Mouse (Mus musculus): Measurements from ENCODE around the gene Dlgap4.

Dlgap4 gene

GRCm38 (mm10) chr2:156809579-156809978 is 196.1 kb downstream of the Dlgap4 start:
- peak; percentile 86 for TF ChIP-seq CTCF (conservative IDR thresholded peaks at IDR 0.05; ENCODE audit: low read length)
- TF ChIP-seq NANOG (IDR thresholded peaks at IDR 0.05; ENCODE audit: borderline replicate concordance, low read length) = no peak
- no peak overlapping the region for H3K4me3 ChIP-seq (replicated peaks; ENCODE audit: low read length)
- no peaks in the 10 kb centered on the region for H3K36me3 ChIP-seq (ENCODE audit: insufficient read depth, low read length)
- H3K9me3 ChIP-seq (ENCODE audit: low read length) = no peaks in the 10 kb centered on the region
- no peaks in the 10 kb centered on the region for H3K27me3 ChIP-seq (ENCODE audit: insufficient read depth, low read length)
- peaks cover 17% of the 10 kb centered on the region for H3K4me1 ChIP-seq (replicated peaks; ENCODE audit: low read depth, low read length)

GRCm38 (mm10) chr2:156810716-156811115 is 197.2 kb downstream of the Dlgap4 start:
- TF ChIP-seq NANOG (IDR thresholded peaks at IDR 0.05; ENCODE audit: borderline replicate concordance, low read length) (no peak), POU5F1 (IDR thresholded peaks at IDR 0.05; ENCODE audit: borderline replicate concordance, low read length) (no peak), CTCF (conservative IDR thresholded peaks at IDR 0.05; ENCODE audit: low read length) (no peak)
- Histone ChIP-seq H3K9me3 (ENCODE audit: low read length) (no peaks in the 10 kb centered on the region), H3K4me1 (replicated peaks; ENCODE audit: low read depth, low read length) (peaks cover 29% of the 10 kb centered on the region)

GRCm38 (mm10) chr2:156811556-156811955 is 198.1 kb downstream of the Dlgap4 start:
- H3K9me3 ChIP-seq (ENCODE audit: low read length) = no peaks in the 10 kb centered on the region
- no peak overlapping the region for H3K4me3 ChIP-seq (replicated peaks; ENCODE audit: low read length)
- H3K4me1 ChIP-seq (replicated peaks; ENCODE audit: low read depth, low read length) = peaks cover 35% of the 10 kb centered on the region
- no peaks in the 10 kb centered on the region for H3K36me3 ChIP-seq (ENCODE audit: insufficient read depth, low read length)
- H3K27me3 ChIP-seq (ENCODE audit: insufficient read depth, low read length) = no peaks in the 10 kb centered on the region
- TF ChIP-seq CTCF (conservative IDR thresholded peaks at IDR 0.05; ENCODE audit: low read length) (no peak), NANOG (IDR thresholded peaks at IDR 0.05; ENCODE audit: borderline replicate concordance, low read length) (no peak), POU5F1 (IDR thresholded peaks at IDR 0.05; ENCODE audit: borderline replicate concordance, low read length) (no peak)

More at GRCm38 (mm10) chr2:156810716-156811115, 197.2 kb downstream of the Dlgap4 start:
- H3K4me3 ChIP-seq (replicated peaks; ENCODE audit: low read length) = no peak overlapping the region
- no peaks in the 10 kb centered on the region for H3K36me3 ChIP-seq (ENCODE audit: insufficient read depth, low read length)
- H3K27me3 ChIP-seq (ENCODE audit: insufficient read depth, low read length) = no peaks in the 10 kb centered on the region
